Mouse (Mus musculus) small intestine, adult 2 months (tissue): Measurements from ENCODE around the gene Abca8a.

ENCODE experiments used
- CTCF ChIP-seq: fragments of 200-500 bp; IDR thresholded peaks from 2 replicates; pipeline ENCODE4 v1.5.1; 2012; ENCODE audit warnings: low read depth, mild to moderate bottlenecking, control low read depth, inconsistent platforms, low read length, moderate library complexity, mixed read lengths; ENCODE audit not compliant: insufficient replicate concordance, insufficient read length; ENCODE audit errors: extremely low read depth
- POLR2A ChIP-seq: fragments of 200-500 bp; IDR thresholded peaks from 2 replicates; pipeline ENCODE4 v1.6.1; 2012; ENCODE audit warnings: low read depth, mild to moderate bottlenecking, control low read depth, inconsistent platforms, low read length, moderate library complexity

DNA sequence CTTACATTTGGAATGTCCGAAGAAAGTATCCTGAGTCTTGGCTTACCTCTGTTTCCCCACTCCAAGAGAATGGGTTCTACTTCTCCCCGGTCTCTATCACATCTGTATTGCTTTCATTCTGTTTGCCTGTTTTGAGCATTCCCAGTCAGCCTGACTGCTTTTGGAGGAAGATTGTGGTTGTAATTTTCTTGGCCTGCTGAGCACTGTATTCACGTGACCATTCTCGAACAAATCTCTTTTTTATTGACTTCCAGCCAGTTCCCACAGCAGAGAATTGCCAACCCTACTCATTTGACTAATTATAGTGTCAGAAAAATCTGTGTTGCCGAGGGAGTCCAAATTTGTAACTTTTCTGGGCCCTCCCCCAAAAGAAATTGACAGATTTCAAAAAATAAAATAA is at the start of gene Abca8a:
- TF ChIP-seq CTCF (no peak), POLR2A (no peak)
